Mouse (Mus musculus) brain, embryonic 14.5 days (tissue): ENCODE data around the gene Myb. TPM values are rescaled to one million over a fixed set of nuclear protein-coding genes. Genes with fewer than 3 reads are reported as not detected.

Experiments used
- DNase-seq: peaks from one replicate; pipeline ENCODE4 v3.0.0-alpha.2; 2011; ENCODE audit warnings: low read depth
- CTCF ChIP-seq: fragments of 200-500 bp; IDR thresholded peaks from 2 replicates; pipeline ENCODE4 v1.5.1; 2012; ENCODE audit warnings: inconsistent platforms, mild to moderate bottlenecking, moderate library complexity, borderline replicate concordance; ENCODE audit not compliant: insufficient read depth, insufficient read length; ENCODE audit errors: extremely low read depth
- POLR2A ChIP-seq: fragments of 200-500 bp; IDR thresholded peaks from 2 replicates; pipeline ENCODE4 v1.6.1; 2012; ENCODE audit warnings: mild to moderate bottlenecking, inconsistent platforms, borderline replicate concordance; ENCODE audit not compliant: poor library complexity, insufficient read depth, insufficient read length, severe bottlenecking; ENCODE audit errors: extremely low read depth
- polyA plus RNA-seq: library from polyadenylated mRNA; depleted of rRNA; stranded (reverse); fragments of >200 nt; gene quantifications from 2 replicates; pipeline ENCODE4 v1.2.3, GENCODE M21; 2012; rRNA removed

Myb gene
- 4.8 and 5.2 TPM in 2 replicates for polyA plus RNA-seq

DNA sequence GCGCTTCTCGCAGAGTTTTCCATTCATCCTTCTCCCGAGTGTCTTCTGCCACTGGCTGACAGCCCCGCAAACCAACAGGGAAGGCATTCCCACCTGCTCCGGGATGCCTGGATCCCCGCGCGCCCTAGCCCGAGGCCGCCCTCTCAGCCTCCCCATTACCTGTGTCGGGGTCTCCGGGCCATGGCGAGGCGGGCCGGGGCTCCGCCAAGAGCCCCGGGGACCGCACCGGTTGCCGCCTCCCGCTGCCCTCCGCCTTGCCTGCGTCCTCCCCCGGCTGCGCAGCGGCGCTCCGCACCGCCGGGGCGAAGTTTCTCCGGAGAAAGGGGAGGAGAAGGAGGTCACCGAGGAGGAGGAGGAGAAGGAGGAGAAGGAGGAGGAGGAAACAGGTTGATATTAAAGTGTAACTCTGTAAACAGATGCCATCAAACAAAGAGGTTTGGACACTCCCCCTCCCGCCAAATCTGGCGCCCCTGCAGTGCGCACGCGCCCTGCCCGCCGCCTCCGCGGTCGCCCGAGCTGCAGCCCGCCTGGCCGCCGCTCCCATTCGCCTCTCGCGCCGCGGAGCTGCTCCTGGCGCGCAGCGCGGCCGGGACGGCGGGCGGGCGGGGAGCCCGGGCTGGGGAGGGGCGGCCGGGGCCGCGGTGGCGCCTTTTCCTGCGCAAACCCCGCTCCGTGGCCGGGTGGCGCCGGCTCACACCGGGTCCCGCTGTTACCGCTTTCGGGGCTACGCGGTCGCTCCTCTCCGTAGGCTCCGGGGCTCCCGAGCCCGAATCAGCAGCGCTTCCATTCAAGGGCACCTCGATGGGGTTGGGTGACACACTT, at the start of gene Myb:
Gene Myb (minus strand): TSS at position 448 of the 822 bp plus-strand sequence.
- TF ChIP-seq POLR2A (peak; percentile 43; the same call in 1 of the 2 replicates), CTCF (no peak)
- peak; percentile 88 for DNase-seq

DNA sequence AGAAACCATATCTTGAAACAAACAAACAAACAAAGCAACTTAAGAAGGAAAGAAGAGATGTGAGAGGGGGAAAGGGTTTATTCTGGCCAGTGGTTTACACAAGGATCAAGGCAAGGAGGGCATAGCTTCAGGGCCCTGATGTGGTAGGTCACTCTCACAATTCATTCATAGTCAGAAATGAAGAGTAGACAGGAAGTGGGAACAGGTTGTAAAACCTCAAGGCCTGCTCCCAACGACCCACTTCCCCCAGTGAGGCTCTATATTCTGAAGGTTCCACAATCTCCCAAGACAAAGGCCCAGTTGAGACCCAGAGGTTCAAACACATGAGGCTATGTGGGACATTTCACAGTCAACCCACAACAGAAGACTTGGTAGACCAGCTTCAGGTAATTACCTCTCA, 46.6 kb upstream of the Myb start:
- DNase-seq: no peak
- TF ChIP-seq POLR2A: no peak
- TF ChIP-seq CTCF: no peak

GRCm38 (mm10) chr10:21206232-21206631, 45.4 kb upstream of the Myb start:
- TF ChIP-seq CTCF (no peak), POLR2A (no peak)

DNA sequence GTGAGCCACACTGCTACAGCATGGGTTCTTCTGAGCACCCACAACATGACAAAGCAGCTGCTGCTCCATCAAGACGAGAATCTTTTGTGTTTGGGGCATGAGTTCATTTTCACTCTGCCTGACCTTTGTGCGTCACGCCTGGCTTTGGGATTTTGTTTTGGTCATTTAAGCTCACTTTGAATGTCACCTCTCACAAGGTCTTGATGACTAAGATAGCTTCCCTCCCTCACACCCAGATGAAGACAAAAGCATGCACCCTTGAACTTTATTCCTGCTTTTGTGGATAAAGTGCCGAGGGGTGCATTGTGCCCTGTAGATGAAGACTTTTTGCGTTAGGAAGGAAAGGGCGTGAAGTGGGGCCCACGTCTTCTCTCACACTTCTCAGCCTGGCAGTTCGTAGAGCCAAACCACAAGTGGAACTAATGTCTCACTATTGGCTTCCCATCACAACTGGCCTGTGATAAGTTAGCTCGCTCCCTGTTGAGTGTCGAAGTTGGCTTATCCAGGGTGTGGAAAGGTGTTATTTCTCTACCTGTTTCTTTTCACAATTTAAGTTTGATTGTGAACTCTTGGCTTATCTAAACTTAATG, 43.8 kb upstream of the Myb start:
- no peak for DNase-seq
- TF ChIP-seq CTCF (no peak), POLR2A (no peak)

More at GRCm38 (mm10) chr10:21206232-21206631, 45.4 kb upstream of the Myb start:
- DNase-seq: no peak

DNA sequence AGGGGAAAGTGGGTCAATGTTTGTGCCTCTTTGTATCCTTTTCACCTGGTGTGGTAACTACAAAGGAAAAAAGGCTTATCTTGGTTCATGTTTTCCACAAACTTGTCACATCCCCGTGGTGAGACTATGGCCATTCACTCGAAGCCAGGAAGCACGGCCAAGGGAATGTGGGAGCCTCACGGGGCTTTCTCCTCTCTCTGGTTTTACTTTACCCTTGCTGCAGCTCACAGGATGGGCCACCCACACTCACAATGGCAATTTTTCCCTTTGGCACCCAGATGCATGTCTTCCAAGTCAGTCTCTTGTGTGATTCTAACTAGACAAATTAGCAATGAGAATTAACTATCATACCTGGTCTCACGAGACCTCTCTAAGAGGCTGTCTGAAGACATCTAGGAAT, 43.1 kb upstream of the Myb start:
- TF ChIP-seq POLR2A: no peak
- no peak for TF ChIP-seq CTCF
- no peak for DNase-seq

DNA sequence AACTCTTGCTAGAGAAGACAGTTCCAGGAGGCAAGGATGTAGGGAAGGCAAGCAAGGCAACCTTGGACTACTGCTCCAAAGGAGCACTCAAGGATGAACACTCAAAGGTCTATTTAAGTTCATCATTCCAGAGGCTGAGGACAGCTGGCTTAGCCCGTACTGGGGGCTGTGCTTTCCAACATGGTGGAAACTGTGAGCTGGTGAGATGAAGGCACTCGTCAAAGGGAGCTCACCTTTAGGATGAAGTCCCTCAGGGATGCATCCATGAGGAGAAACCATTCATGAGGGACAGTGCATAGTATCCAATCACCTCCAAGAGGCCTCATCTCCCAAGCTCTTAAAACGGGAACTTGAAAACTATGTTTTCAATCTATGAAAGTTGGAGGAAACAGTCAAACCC, 42.7 kb upstream of the Myb start:
- no peak for DNase-seq
- TF ChIP-seq CTCF (no peak), POLR2A (no peak)

DNA sequence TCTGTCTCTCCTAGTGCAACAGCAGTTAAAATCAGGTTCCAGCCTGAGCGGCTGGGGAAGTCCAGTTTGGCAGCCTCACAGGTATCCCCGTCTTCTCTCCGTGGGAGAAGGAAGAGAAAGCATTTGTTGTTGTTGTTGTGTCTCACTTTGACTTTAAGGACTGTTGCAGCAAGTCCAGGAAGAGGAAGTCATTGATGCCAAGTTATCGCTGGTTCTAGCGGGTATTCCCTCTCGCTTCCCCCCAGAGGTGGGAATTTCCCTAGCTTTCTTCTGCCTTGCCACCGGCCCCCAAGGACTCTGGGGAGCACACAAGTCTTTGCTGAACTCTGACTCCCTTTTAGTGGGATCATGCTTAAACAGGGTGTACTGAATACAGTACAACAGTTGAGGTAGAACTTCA, 40.0 kb upstream of the Myb start:
- TF ChIP-seq POLR2A: no peak
- no peak for TF ChIP-seq CTCF
- no peak for DNase-seq

- TF ChIP-seq CTCF: no peak
- no peak for TF ChIP-seq POLR2A
- DNase-seq: no peak
Observed at GRCm38 (mm10) chr10:21200322-21200721, 39.5 kb upstream of the Myb start.

DNA sequence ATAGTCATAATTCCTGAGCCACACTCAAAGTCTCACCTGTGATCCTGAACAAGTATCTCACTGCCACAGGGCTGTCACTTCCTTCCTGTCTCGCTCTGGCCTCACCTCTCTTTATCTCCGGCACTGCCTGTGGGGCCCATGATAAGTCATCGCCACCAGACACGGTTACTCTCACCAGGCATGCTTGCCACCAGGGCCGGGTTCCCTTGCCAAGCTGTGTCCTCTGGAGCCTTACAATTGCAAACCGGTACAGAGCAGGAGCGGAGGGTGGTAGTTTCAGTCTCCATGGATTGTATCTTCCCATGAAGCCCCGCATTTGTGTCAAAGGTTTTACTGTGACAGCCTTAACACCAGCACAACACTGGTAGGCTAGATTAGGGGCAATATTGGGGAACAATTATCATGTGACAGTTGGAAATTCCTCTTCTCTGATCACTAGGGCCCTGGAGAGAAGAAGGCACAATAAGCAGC, 35.9 kb upstream of the Myb start:
- DNase-seq: no peak
- TF ChIP-seq POLR2A (no peak), CTCF (no peak)

GRCm38 (mm10) chr10:21195597-21195996, 34.8 kb upstream of the Myb start:
- TF ChIP-seq POLR2A (no peak), CTCF (no peak)
- peak; percentile 48 for DNase-seq

DNA sequence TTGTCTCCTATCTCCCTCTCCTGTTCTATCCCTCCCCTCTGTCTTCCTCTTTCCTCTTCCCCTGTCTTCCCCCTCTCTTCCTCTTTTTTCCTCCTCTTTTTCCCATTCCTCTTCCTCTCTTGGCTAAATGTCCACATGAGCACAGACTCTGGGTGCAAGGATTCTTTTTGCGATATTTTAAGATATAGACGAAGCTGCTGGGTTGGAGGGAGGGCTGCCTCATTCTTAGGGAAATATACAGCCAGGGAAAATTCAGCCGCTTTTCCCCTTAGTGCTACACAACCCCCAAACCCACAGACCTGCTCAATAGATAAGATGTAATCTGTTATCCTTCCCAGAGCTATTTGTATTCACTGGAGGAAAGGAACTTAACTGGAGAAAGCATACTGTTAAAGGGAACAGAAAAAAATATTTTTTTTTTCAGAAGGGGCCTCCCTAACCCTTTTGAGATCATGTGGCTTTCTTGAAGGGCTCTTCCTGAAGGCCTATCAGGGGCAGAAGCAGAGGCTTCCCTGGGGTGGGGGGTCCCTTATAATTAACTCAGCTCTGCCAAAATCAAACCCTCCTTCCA, 33.2 kb upstream of the Myb start:
- TF ChIP-seq POLR2A (no peak), CTCF (no peak)
- no peak for DNase-seq

DNA sequence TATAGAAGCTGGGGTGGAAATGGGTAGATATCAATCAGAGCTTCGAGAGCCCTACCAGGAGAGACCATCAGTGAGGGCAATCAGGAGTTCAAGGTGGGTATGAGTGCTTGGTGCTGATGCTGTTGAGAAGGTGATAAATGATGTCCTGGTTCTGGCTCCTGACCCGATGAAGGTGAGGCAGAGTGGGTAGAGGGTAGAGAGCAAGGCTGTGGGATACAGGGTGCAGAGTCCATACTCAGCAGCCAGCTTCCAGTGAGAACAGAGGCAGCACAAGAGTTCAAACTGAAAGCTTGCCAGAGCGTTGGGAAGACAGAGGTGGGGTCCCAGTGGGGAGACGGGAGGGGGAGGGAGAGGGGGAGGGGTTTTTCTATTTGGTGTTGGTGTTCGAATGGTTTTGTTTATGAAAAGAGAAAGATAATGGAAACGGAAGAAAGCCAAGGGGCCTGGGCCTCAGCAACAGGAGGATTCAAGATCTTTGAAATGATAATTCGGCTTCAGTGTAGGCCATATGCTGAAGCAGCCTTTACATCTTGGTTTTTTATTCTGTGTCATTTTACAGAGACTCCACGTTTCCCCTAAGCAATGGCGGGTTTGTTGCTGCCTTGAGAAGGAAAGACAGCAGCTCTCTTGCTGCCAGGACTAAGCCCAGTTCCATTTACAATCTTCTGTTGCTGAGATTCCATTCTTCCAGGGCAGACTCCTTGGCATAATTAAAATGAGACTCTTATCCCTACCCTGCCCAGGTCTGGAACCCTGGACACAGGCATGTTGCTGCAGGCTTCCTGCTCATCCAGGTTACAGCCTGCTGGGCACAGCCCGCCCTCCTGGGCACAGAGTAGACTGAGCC, 32.5 kb upstream of the Myb start:
- DNase-seq: peak; percentile 20
- TF ChIP-seq CTCF (no peak), POLR2A (no peak)
